Mouse (Mus musculus): ENCODE data around the gene Adamts8. TPM values are rescaled to one million over a fixed set of nuclear protein-coding genes. Genes with fewer than 3 reads are reported as not detected.

The Adamts8 gene
- polyA plus RNA-seq, 1 experiment from 2014 or later: 16.3 TPM

DNA sequence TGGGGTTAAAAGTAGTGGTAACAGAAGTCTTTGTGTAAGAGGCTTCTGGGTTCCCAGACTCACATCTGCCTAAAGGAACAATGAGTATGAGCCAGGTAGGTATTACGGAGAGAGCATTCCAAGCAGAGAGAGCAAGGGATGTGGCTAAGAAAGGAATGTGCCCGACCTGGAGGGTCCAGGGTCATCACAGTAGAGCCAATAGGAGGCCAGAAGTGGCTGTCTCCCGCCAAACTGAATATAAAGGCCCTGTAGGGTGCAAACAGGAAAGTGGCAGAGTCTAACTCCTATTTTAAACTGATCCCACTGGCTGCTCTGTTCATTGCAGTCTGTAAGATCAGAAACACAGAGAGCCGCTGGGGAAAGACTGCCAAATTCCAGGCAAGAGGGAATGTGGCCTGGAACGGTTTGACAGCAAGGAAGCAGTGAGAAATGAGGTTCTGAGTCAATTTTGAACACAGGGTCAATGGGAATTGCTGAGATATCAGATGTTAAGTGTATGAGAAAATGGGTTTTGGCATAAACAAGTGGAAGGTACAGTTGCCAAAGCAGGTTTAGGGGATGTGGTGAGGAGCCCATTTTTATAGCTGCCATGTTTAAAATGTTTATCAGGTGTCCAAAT lies 34.6 kb upstream of the Adamts8 start:
- no peak overlapping the region for H3K4me2 ChIP-seq (ENCODE audit: low read length)
- DNase-seq (ENCODE audit: low spot score): no peak
- no peak overlapping the region for H3K9ac ChIP-seq (ENCODE audit: low read length)
- WGBS: 59% methylated on average over 5 of the region's 5 CpGs
- no peak overlapping the region for H3K4me3 ChIP-seq (ENCODE audit: low read depth, low read length)
- no peak for ATAC-seq (replicated peaks; ENCODE audit: low FRiP score, low TSS enrichment, low read depth)
- H3K9me3 ChIP-seq (ENCODE audit: control insufficient read depth, low read length): no peaks in the 10 kb centered on the region
- H3K27me3 ChIP-seq (replicated peaks; ENCODE audit: control insufficient read depth, insufficient read depth, low read length): no peaks in the 10 kb centered on the region
- H3K36me3 ChIP-seq (ENCODE audit: control insufficient read depth, insufficient read depth, low read length): peaks cover 4% of the 10 kb centered on the region
- H3K27ac ChIP-seq (ENCODE audit: low read depth): no peak overlapping the region
- no peaks in the 10 kb centered on the region for H3K4me1 ChIP-seq (replicated peaks; ENCODE audit: control insufficient read depth, insufficient read depth, low read length)

DNA sequence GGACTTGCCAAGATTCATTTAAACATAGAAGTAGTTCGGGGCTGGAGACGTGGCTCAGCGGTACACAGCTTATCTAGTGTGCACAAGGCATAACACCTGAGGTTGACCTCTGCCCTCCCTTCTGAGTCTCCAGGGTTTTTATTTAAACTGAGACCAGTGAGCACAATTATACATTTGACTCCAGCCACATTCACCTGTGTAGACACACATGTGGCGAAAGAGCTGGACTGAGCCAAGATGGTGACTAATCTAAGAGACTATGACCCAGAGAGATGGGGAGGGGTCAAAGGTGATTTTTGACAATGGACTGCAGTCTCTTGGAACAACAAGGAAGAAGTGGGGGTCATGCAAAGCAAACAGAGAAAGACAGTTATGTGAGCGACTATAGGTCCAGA lies 34.1 kb upstream of the Adamts8 start:
- Histone ChIP-seq H3K27ac (ENCODE audit: low read depth) (no peak overlapping the region), H3K27me3 (replicated peaks; ENCODE audit: control insufficient read depth, insufficient read depth, low read length) (no peaks in the 10 kb centered on the region), H3K4me2 (ENCODE audit: low read length) (no peak overlapping the region), H3K9ac (ENCODE audit: low read length) (no peak overlapping the region), H3K4me3 (ENCODE audit: low read depth, low read length) (no peak overlapping the region), H3K36me3 (ENCODE audit: control insufficient read depth, insufficient read depth, low read length) (peaks cover 4% of the 10 kb centered on the region), H3K4me1 (replicated peaks; ENCODE audit: control insufficient read depth, insufficient read depth, low read length) (no peaks in the 10 kb centered on the region), H3K9me3 (ENCODE audit: control insufficient read depth, low read length) (no peaks in the 10 kb centered on the region)
- WGBS: 62% methylated on average over 5 of the region's 5 CpGs
- DNase-seq (ENCODE audit: low spot score) (no peak), ATAC-seq (replicated peaks; ENCODE audit: low FRiP score, low TSS enrichment, low read depth) (no peak)

DNA sequence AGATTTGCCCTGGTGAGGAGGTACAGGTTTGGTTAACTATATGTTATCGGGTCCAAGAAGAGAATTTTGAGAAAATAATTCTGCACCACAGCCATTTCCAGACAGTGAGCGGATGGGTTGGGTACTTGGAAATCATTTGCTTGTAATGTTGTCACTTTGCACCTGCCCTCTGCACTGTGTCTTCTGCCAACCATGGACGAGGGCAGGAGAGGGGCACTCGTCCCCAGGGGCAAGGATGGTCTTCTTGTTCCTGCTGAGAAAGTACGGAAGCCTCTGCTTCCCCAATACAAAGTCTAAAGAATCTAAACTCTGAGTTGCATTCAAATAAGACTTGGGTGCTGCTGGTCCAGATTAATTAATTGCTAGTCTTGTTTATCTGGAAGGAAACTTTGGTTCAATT lies 33.4 kb upstream of the Adamts8 start:
- Histone ChIP-seq H3K4me1 (replicated peaks; ENCODE audit: control insufficient read depth, insufficient read depth, low read length) (no peaks in the 10 kb centered on the region), H3K4me3 (ENCODE audit: low read depth, low read length) (no peak overlapping the region), H3K27ac (ENCODE audit: low read depth) (no peak overlapping the region), H3K9me3 (ENCODE audit: control insufficient read depth, low read length) (no peaks in the 10 kb centered on the region), H3K27me3 (replicated peaks; ENCODE audit: control insufficient read depth, insufficient read depth, low read length) (no peaks in the 10 kb centered on the region), H3K9ac (ENCODE audit: low read length) (no peak overlapping the region), H3K36me3 (ENCODE audit: control insufficient read depth, insufficient read depth, low read length) (peaks cover 4% of the 10 kb centered on the region), H3K4me2 (ENCODE audit: low read length) (no peak overlapping the region)
- ATAC-seq (replicated peaks; ENCODE audit: low FRiP score, low TSS enrichment, low read depth) (no peak), DNase-seq (ENCODE audit: low spot score) (no peak)
- 89% methylated on average over 5 of the region's 5 CpGs for whole genome bisulfite sequencing

DNA sequence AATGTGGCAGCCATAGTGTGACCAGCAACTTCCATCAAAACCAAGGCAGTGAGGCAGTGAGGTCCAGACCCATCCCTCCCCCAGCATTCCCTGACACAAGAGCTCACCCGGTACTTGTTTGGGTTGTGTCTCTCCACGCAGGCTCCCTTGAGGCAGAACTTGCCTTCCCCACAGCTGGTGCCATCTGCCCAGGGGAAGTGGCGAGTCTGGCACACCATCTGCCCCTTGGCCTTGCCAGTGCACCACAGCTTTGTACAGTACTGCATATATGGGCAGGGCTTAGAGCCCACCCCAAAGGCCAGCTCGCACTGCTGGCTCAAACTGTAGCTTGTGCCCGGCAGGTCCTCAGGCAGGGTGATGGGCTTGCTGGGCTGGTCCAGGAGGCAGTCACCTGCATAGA lies 31.9 kb upstream of the Adamts8 start:
- Histone ChIP-seq H3K4me2 (ENCODE audit: low read length) (no peak overlapping the region), H3K4me3 (ENCODE audit: low read depth, low read length) (no peak overlapping the region), H3K9me3 (ENCODE audit: control insufficient read depth, low read length) (no peaks in the 10 kb centered on the region), H3K27ac (ENCODE audit: low read depth) (no peak overlapping the region), H3K36me3 (ENCODE audit: control insufficient read depth, insufficient read depth, low read length) (no peaks in the 10 kb centered on the region), H3K27me3 (replicated peaks; ENCODE audit: control insufficient read depth, insufficient read depth, low read length) (no peaks in the 10 kb centered on the region), H3K4me1 (replicated peaks; ENCODE audit: control insufficient read depth, insufficient read depth, low read length) (no peaks in the 10 kb centered on the region), H3K9ac (ENCODE audit: low read length) (no peak overlapping the region)
- ATAC-seq (replicated peaks; ENCODE audit: low FRiP score, low TSS enrichment, low read depth) (no peak), DNase-seq (ENCODE audit: low spot score) (no peak)
- WGBS: 80% methylated on average over 5 of the region's 5 CpGs

DNA sequence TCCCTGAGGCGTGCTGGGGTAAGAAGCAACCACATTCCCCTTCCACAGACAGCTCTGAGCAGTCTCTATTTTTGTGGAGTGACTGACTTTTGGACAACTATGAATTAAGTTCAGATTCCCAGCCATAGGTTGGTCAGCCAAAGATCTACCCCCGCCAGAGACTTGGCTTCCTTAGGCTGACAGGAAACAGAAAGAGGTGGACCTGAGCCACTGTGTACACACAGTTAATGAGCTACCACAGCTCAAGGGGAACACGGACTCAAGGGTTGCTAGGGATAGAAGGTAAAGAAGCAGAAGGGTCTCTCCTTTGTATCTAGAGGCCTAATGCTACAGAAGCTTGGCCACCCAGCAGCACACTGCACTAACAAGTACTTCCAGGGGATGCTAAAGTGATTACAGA lies 30.2 kb upstream of the Adamts8 start:
- no peak overlapping the region for H3K9ac ChIP-seq (ENCODE audit: low read length)
- no peak overlapping the region for H3K4me3 ChIP-seq (ENCODE audit: low read depth, low read length)
- ATAC-seq (replicated peaks; ENCODE audit: low FRiP score, low TSS enrichment, low read depth): no peak
- H3K9me3 ChIP-seq (ENCODE audit: control insufficient read depth, low read length): no peaks in the 10 kb centered on the region
- H3K4me1 ChIP-seq (replicated peaks; ENCODE audit: control insufficient read depth, insufficient read depth, low read length): no peaks in the 10 kb centered on the region; the same call in 1 of the 2 replicates
- WGBS: 57% methylated on average over 3 of the region's 3 CpGs
- DNase-seq (ENCODE audit: low spot score): no peak
- no peak overlapping the region for H3K4me2 ChIP-seq (ENCODE audit: low read length)
- no peaks in the 10 kb centered on the region for H3K36me3 ChIP-seq (ENCODE audit: control insufficient read depth, insufficient read depth, low read length)
- no peak overlapping the region for H3K27ac ChIP-seq (ENCODE audit: low read depth)
- no peaks in the 10 kb centered on the region for H3K27me3 ChIP-seq (replicated peaks; ENCODE audit: control insufficient read depth, insufficient read depth, low read length)

DNA sequence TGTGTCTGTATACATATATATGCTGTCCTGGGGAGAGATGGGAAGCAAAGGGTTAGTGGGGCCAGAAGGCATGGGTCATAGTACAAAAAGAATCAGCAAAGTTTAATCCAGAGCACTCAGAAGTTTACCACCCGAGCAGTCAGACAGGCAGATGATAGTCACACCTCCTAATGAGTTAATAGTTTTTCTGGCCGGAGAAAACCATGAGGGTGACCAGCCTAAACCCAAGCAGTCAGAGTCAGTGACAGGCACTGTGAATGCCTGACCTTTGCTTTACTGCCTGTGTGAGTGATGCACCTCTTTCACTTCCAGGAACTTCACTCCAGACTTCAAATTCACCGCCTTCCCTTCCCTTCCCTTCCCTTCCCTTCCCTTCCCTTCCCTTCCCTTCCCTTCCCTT lies 28.9 kb upstream of the Adamts8 start:
- Histone ChIP-seq H3K36me3 (ENCODE audit: control insufficient read depth, insufficient read depth, low read length) (no peaks in the 10 kb centered on the region), H3K4me2 (ENCODE audit: low read length) (no peak overlapping the region), H3K4me3 (ENCODE audit: low read depth, low read length) (no peak overlapping the region), H3K4me1 (replicated peaks; ENCODE audit: control insufficient read depth, insufficient read depth, low read length) (peaks cover 6% of the 10 kb centered on the region; the same call in 1 of the 2 replicates), H3K27me3 (replicated peaks; ENCODE audit: control insufficient read depth, insufficient read depth, low read length) (no peaks in the 10 kb centered on the region), H3K9ac (ENCODE audit: low read length) (no peak overlapping the region), H3K9me3 (ENCODE audit: control insufficient read depth, low read length) (no peaks in the 10 kb centered on the region), H3K27ac (ENCODE audit: low read depth) (no peak overlapping the region)
- WGBS: 69% methylated on average over 3 of the region's 3 CpGs
- ATAC-seq (replicated peaks; ENCODE audit: low FRiP score, low TSS enrichment, low read depth) (no peak), DNase-seq (ENCODE audit: low spot score) (no peak)

DNA sequence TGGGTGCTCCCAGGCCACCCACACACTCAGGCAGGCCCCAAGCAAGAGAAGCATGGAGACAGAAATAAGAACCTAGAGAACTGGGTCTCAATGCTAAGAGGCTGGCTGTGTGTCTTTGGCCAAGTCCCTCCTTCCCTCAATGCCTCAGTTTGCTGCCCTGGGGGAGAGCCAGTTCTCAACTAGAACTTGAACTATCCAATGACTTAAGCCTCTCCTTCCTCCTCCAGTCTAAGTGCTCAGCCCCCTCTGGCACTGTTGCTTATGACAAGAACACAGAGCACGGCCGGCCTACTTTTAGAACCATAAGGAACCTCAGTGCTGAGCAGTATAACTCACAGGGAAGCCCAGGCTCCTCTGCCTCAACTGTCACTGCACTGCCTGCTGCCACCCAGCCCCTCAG lies 28.1 kb upstream of the Adamts8 start:
- H3K9ac ChIP-seq (ENCODE audit: low read length): no peak overlapping the region
- H3K27me3 ChIP-seq (replicated peaks; ENCODE audit: control insufficient read depth, insufficient read depth, low read length): no peaks in the 10 kb centered on the region
- no peaks in the 10 kb centered on the region for H3K36me3 ChIP-seq (ENCODE audit: control insufficient read depth, insufficient read depth, low read length)
- H3K9me3 ChIP-seq (ENCODE audit: control insufficient read depth, low read length): no peaks in the 10 kb centered on the region
- no peak for ATAC-seq (replicated peaks; ENCODE audit: low FRiP score, low TSS enrichment, low read depth)
- H3K4me1 ChIP-seq (replicated peaks; ENCODE audit: control insufficient read depth, insufficient read depth, low read length): peaks cover 11% of the 10 kb centered on the region; the same call in 1 of the 2 replicates
- WGBS: 89% methylated on average over 2 of the region's 2 CpGs
- H3K27ac ChIP-seq (ENCODE audit: low read depth): no peak overlapping the region
- DNase-seq (ENCODE audit: low spot score): no peak
- H3K4me2 ChIP-seq (ENCODE audit: low read length): no peak overlapping the region
- no peak overlapping the region for H3K4me3 ChIP-seq (ENCODE audit: low read depth, low read length)

DNA sequence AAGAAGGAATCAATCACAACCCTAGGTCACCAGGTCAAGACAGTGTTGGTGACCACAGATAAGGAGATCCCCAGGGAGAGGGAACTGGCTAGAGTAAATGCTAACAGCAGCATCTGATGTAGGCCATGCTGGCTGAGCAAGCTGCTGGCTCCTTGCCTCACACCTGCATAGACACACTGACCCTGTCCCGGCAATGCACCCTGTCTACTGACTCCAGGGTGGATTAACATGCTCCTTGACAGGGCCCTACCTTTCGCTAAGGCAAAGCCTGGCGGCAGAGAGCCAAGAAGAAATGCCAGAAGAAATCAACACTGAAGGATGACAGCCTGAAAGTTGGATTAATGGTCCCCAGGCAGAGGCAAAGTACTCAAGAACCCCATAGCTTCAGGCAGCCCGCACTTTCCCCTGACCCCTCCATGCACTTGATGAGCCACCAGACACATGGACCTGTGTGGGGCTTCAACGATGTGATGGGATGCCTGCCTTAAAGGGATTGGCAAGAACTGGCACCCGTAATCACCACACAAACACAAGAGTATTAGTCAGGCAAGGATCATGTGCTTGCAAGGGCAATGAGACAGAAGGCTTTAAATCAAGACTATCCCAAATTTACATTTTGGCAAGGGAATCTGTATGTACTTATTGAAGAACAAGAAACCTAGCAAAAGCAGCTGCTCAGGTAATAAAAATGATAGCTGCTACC lies 25.9 kb upstream of the Adamts8 start:
- DNase-seq (ENCODE audit: low spot score): no peak
- H3K4me3 ChIP-seq (ENCODE audit: low read depth, low read length): no peak overlapping the region
- ATAC-seq (replicated peaks; ENCODE audit: low FRiP score, low TSS enrichment, low read depth): no peak
- peaks cover 19% of the 10 kb centered on the region for H3K4me1 ChIP-seq (replicated peaks; ENCODE audit: control insufficient read depth, insufficient read depth, low read length)
- no peak overlapping the region for H3K9ac ChIP-seq (ENCODE audit: low read length)
- peaks cover 10% of the 10 kb centered on the region; the same call in 1 of the 2 replicates for H3K27me3 ChIP-seq (replicated peaks; ENCODE audit: control insufficient read depth, insufficient read depth, low read length)
- H3K36me3 ChIP-seq (ENCODE audit: control insufficient read depth, insufficient read depth, low read length): no peaks in the 10 kb centered on the region
- WGBS: 72% methylated on average over 6 of the region's 6 CpGs
- H3K9me3 ChIP-seq (ENCODE audit: control insufficient read depth, low read length): no peaks in the 10 kb centered on the region
- no peak overlapping the region for H3K4me2 ChIP-seq (ENCODE audit: low read length)
- no peak overlapping the region for H3K27ac ChIP-seq (ENCODE audit: low read depth)

Data from intestine, embryonic 14.5 days (tissue).